Mouse (Mus musculus) left cerebral cortex, postnatal 25 days (tissue): Measurements from ENCODE around the gene Cnr2. TPM values are rescaled to one million over a fixed set of nuclear protein-coding genes. Genes with fewer than 3 reads are reported as not detected.

Experiments used
- DNase-seq, 2 experiments: peaks; one replicate each; pipeline ENCODE4 v3.0.0; 2022; ENCODE audit warnings: low spot score in 2 of 2, mixed read lengths in 1 of 2
- intact Hi-C: fragments of 180-260 bp; cut with DNase I; formaldehyde crosslinking; loops from one replicate; pipeline ENCODE4 v1.15.1; 2025
- total RNA-seq, 2 experiments: library from RNA; stranded (reverse); gene quantifications; 2 replicates each; pipeline ENCODE4 v1.2.3; 2021

Cnr2 gene
- under 1 TPM in 1 of 2 experiments, not detected in 1; 0.14 TPM for total RNA-seq

DNA sequence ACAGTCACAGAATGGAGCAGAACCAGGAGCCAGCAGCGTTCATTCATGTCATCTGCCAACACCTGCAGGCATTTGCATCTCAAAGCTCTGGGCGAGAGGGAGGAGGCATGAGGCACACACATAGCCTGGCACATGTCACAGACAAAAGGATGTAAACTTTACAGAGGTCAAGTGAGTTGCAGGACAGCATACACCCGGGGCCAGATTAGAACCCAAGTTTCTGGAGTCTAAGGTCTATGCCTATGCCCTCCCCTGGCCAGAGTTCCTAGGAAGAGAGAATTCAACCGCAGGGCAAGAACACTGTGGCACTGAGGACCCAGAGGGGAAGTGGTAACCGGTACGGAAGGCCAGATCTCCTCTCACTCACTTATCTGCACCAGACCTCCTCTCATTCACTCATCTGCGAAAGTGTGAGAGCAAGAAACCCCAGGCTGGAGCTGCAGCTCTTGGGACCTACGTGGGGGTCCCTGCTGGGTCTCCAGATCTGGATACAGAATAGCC lies at the start of gene Cnr2:
Gene Cnr2, plus strand, starts transcription at position 324 of the 501 bp plus-strand sequence.
- DNase-seq, result no peak
- intact Hi-C loops, result no loop called here

DNA sequence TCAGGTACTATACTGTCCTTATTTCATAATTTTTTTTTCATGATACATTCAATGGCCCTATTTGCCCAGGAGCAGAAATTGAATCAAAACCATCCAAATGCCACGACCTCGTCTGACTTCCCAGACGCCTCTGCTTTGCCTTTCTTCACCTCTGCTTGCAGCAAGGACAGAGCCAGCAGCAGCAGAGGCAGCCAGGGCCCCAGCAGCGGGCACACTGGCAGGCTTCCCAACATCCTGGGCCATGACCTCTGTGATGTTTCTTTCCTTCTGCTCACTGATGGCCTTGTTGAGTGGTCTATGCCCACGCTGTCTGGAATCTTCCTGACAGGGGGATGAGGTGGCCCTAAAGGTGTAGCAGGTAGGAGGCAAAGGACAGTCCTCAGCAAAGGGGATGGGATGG lies 47.6 kb upstream of the Cnr2 start:
- intact Hi-C loops, result no loop called here
- DNase-seq, result no peak

DNA sequence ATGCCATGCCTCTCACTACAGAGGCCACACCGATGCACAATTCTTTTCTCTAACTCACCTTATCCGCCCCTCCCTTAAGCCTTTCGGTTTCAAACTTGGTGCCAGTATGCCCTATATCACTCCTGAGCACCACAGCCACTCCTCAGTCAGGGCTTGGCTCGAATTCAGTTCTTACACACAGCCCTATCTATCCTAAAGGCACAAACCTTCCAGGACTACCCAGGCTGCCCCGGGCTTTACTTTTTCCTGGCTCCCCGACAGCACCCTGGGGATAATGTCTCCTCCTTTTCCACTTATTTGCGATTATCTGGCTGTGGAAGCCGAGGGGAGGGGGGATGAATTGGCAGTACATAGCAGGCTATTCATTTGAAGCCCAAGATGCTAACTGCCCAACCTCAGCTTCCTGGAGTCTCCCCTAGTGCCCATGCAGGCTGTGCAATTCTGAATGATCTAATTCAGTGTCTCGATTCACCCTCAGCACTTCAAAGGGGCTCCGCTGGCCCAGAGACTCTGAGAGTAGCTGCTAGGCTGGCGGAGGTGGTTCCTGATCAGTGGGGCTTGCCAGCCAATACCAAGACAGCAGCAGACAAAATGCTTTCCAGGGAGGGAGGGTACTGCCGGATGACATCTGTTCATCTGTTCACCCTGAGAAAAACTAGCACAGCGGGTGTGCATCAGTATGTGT lies 44.6 kb upstream of the Cnr2 start:
- intact Hi-C loops, result no loop called here
- DNase-seq, result peak in 1 of 2 experiments; percentile 73

DNA sequence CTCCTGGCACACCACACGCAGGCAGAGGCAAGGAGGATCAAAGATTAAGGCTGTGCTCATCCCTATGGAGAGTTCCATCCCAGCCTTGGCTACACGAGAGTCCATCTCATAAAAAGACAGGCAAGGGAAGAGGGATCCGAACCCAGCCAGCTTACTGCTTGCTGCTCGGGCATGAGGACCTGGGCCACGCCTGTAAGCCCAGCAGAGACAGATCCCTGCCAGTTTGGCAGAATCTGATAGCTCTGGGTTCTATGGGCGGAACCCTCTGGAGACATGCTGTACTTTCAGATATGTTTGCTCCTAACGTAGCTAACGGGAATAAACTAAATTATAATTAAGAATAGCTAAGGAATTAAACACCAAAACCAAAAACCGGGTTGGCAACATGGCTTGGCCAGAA lies 43.3 kb upstream of the Cnr2 start:
- intact Hi-C loops, result no loop called here
- no peak for DNase-seq

DNA sequence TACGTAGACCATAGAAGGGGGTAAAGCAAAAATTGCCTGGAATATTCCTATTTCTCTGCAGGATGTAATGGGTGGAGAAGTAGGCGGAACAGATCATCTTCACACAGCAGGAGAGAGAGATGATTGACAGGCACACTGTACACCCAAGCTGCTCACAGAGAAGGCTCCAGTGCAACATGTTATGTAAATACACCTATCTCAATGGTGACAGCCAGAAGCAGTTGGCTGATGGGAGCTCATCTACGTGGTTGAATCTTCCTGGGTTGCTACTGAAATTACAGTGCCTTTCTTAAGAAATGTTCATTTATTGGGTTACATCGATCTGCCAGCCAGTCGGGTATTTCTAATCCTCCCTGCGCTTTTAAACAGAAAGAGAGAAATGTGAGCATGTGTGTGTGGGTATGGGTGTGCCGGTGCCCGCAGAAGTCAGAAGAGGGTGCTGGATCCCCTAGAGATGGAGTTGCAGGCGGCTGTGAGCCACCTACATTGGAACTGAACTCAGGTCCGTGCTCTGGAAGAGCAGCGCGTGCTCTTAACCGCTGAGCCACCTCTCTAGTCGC lies 41.1 kb upstream of the Cnr2 start:
- intact Hi-C loops, result no loop called here
- DNase-seq, result peak in 1 of 2 experiments; percentile 50

DNA sequence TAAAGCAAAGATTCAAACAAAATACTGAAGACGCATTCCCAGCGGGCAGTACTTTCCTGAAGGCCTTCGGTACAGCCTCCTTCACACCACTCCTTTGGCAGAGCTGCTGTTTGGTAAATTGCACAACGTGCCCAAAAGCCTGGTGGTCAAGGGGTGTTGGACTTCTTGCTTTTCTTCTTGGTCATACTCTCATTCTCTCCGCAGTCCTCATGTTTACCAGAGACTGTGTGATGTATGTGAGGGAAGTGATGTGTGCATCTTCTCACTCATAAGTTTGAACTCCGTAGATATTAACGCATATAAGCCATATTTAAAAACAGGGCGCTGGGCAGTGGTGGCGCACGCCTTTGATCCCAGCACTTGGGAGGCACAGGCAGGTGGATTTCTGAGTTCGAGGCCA lies 40.6 kb upstream of the Cnr2 start:
- DNase-seq, result no peak
- intact Hi-C loops, result no loop called here

DNA sequence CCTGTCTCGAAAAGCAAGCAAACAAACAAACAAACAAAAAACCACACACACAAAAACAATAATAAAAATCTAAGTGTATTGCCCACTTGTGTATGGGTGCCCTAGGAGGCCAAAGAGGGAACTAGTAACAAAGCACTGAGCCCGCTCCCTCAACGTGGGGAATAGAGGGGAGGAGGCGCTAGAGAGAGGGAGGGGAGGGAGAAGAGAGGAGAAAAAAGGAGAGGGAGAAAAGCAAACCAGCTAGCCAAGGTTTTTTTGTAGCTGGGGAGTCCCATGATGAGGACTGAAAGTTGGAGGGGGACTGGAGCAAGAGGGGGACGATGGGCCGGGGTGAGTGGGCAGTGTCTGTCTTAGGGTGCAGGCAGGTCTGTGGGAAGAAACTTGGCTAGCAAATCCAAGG lies 40.1 kb upstream of the Cnr2 start:
- intact Hi-C loops, result no loop called here
- DNase-seq, result no peak

DNA sequence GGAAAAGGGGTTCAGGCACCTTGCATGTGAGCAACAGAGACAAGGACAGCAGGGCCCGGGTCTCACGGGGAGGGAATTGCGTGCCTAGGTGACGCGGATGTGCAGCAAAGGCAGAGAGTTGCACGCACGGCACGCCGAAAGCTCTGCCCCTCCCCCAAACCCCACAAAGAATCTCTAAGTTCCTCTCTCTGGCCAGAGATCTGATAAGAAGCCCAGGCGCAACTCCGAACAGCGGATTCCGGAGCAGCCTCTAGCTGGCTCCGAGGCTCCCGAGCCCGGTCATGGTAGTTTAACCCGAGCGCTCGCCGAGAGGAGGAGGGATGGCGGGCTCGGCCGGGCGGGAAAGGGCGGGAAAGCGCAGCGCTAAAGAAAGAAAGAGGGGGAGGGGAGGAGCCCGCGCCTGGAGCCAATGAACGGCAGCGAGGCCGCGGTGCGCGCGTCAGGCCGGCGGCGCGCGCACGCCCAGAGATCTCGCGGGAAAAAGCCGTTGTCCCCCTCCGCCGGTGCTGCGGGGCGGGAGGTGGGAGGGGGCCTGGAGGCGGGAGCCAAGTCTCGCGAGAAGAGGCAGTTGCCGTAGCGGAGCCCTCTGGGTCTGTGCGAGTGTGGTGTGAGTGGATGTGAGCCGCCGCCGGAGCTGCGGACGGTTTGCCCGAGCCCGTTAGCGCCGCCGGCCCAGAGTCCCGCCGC lies 39.5 kb upstream of the Cnr2 start, which contains the start of gene Srsf10:
Gene Srsf10, plus strand, starts transcription at position 212 of the 687 bp plus-strand sequence.
- intact Hi-C loops, result loop anchor here (1.0 kb wide), 2 partner anchors 18 to 24 kb away; partner anchors contain the start of gene Pnrc2
- peak; percentile 95 to 97 for DNase-seq

DNA sequence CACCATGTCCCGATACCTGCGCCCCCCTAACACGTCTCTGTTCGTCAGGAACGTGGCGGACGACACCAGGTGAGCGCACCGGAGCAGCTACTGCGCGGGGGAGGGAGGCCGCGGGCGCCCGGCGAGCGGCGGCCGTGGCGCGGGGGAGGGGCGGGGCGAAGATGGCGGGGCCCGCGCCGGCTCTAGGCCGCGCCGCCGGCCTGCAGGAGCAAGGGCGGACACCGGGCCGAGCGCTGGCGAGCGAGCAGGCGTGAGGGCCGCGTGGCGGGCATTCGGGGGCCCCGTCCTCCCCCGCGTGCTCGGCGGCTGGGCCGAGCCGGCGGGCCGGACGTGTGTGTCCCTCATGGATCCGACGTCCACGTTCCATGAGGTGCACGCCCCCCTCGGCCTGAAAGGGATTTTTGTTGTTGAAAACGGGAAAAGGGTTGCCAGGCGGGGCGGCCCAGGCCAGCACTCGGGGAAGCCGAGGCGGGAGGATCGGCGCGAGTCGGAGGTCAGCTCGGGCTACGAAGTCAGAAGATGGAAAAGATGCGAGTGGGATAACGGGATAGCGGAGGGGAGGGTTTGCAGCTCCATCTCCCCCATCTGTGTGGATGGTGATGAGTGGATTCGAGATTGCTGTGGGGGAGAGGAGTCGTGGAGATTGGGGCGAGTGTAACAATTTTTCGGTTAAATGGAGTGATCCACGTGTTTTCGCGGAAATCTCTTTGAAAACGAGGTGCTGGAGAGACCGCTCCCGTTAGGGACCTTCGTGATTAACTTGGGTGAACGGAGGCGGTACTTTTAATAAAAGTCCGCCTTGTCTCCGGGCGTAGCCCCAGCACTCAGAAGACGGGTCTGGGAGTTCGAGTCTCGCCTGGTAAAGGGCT lies 38.7 kb upstream of the Cnr2 start:
- DNase-seq, result peak; percentile 55 to 57
- intact Hi-C loops, result loop anchor here (1.0 kb wide), 2 partner anchors 17 to 25 kb away; partner anchors contain the start of gene Pnrc2

DNA sequence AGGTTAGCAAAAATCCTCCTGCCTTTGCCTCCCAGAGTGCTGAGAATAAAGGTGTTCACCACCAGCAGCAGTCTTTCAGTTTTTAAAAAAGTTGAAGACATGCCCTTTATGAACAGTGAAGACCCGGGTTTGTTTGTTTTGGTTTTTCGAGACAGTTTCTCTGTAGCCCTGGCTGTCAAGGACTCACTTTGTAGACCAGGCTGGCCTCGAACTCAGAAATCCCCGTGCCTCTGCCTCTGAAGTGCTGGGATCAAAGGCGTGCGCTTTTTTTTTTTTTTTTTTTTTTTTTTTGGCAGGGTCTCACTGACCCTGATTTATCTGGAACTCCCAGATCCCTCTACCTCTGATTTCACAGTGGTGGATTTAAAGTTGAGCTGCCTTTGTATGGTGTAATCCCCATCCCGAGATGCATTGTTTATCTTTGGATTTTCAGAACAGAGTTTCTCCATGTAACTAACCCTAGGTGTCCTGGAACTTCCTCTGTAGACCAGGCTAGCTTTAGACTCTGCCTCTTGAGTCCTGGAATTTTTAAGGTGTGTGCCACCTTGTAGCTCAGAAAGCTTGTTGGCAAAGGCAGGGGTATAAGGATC lies 37.5 kb upstream of the Cnr2 start:
- intact Hi-C loops, result no loop called here
- no peak for DNase-seq

DNA sequence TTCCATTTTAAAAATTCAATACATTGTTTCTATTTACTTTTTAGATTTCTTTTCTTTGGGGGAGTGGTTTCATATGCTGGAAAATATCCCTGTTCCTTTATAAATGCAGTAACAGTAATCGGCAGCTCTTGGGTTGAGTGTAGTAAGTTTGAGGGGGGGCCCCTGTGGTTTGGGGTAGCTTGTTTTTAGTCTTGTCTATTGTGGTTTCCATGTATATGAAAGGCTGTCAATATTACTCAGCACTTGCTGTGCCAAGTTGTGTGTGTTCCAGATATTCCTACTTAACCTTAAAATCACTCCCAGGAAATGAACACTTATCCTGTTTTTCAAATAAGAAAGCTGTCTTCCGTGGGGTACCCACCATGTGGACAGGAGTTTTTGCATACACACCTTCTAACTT lies 26.2 kb upstream of the Cnr2 start:
- intact Hi-C loops, result no loop called here
- no peak for DNase-seq

DNA sequence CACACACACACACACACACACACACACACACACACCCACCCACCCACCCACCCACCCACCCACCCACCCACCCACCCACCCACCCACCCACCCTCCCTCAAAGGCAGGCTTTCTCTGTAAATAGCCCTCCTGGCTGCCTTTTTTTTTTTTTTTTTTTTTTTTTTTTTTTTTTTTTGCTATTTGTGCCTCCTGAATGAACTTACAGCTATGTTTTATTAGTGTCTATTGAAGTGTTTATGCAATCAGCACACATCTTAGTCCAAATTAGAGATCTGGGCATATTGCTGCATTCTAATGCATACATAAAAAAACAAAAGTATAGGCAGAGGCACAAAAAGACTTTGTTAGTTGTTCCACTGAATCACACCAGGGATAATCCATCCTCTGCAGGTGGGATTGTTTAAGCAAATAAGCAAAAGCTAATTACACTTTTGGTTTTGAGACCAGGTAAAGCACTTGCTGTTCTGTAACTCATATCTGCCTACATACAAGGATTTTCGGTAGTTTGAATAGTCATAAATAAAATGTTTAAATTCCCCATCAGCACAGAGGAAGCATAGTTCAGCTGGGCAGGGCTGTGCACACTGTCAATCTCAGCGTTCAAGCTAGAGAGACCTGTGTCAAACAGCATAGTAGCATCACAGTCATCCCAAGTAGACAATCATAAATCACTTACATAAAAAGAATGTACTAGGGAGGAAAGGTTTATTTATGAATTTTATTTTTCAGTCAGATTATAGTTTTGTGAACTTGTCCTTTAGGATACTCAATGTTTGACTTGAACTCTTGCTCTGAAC lies 24.8 kb upstream of the Cnr2 start:
- intact Hi-C loops, result no loop called here
- no peak for DNase-seq

DNA sequence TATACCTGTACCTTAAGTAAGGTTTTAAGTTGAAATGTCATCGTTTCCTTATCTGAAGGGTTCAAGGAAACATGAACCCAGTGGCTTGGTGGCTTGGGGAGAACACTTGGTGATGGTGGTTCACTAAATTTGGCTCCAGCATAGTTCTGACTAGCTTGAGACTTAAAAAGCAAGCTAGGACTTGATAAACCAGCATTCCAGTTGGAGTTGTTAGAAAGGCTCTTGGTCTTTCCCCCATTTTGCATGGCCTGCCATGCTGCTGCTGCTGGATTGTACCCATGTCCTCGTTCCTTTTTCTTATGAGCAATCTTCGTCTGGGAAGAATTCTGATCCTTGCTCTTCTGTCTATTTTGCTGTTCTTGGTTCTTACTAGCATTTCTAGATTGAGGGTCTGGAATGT lies 23.2 kb upstream of the Cnr2 start:
- no peak for DNase-seq
- intact Hi-C loops, result loop anchor here (2.0 kb wide), 1 partner anchor 43 kb away; no protein-coding TSS in a partner anchor

DNA sequence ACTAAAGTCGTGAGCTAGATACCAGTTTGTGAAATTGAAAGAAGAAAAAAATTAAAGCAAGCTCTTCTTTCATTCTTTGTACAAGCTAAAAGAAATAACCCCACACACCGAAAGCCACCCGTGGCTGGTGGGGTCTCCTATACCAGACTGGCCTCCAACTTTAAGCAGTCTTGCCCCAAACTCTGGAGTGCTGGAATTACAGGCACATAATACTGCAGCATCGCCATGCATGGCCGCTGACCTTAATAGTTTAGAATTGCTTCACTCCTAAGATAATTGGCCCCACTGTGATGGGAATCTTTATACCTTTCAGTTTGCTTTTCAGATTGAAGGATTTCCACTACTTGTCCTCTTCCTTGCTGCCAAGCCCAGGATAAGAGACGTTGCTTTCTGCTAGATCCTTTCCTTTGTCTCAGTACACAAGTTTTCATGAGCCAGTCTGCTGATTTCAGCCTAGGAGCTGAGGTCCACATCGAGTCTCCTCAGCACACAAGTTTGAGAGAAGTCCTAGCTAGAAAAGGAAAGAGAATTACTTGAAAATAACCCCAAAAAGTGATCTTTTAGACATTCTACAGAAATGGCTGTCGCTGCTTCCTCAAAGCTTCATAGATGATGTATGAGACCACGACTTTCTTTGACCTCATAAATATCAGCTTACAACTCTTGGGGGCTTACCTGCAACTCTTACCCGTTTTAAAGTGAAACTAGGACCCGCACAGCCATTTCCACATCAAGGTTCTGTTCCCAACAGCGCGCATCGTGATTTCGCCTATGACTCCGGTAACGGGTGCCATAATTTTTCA lies 22.4 kb upstream of the Cnr2 start:
- intact Hi-C loops, result loop anchor here (1.0 to 2.0 kb wide), 2 partner anchors 16 to 44 kb away; no protein-coding TSS in a partner anchor
- no peak for DNase-seq

DNA sequence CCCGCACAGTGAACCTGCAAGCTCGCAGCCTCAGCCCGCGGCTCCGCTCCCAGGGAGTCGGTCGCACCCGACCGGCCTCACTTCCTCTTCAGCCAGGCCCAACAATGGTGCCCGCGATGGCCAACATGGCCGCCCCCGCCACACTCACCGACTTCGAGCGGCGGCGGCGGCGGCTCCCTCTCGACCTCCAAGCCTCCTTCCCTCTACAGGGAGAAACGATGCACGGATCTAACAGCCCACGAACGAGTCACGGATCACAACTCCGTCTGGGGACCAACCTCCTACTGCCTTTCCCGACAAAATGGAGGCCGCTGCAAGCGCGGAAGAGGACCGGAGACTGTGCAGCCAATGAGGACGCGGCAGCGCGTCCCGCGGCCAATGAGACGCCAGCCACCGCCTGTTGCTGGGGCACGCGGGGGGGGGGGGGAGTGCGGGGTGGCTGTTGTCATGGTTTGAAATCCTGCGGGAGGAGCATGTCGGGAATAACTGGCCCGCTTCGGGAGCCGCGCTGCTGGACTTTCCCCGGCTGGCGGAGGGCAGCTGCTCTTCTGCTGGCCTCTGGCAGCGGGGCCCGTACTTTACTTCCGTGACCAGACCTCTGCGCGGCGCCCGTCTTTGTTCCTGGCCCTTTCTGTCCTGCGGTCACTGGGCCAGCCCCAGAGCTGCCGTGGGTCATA lies 21.5 kb upstream of the Cnr2 start, which contains the start of gene Pnrc2:
Gene Pnrc2, minus strand, starts transcription at position 325 of the 677 bp plus-strand sequence.
- peak; percentile 93 to 96 for DNase-seq
- intact Hi-C loops, result loop anchor here (1.0 to 2.0 kb wide), 2 partner anchors 17 to 45 kb away; no protein-coding TSS in a partner anchor

DNA sequence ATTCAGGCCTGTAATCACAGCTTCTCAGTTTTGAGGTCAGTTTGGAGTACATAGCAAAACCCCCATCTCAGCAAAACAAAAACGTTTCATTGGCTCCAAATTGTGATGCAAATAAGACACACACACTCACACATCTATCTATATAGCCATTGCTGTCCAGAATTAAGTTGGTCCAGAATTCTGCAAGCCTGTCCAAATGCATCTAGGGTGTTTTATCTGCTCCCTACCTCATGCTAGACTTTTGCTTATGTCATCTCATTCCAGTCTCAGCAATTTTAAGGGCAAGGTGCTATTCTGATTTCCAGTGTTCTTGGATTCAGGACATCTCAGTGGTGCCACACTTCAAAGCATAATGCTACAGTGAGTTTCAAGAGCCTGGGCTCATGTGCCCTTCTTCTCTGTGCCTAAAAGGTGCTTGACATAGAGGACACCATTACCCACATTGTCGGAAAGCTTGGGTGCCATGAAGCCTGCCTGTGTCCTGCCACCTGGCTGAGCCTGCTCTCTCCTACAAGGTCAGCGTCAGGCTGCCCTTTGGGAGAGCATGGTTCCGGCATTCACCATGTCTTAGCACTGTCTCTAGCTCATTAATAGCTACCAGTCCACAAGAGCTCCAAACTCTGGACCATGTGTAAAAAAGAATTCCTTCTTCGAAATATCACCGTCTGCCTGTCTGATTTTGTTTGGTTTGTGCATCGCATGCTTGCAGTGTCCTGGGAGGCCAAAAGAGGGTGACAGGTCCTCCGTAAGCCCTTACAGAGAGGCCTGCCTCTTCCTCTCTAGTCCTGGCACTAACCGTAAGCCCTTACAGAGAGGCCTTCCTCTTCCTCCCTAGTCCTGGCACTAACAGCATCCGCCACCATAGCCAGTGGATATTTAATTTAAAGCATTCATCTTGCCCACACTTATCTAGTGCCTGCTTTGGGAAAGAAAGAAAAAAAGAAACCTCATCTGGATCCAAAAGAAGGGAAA lies 20.3 kb upstream of the Cnr2 start:
- intact Hi-C loops, result no loop called here
- DNase-seq, result no peak
